16 mouse cellular contexts compared by ENCODE assay signal in genomic region chr12:112917906-112918305, GRCm38 (mm10). TPM values are rescaled to one million over a fixed set of nuclear protein-coding genes. Genes with fewer than 3 reads are reported as not detected.
A peak's percentile ranks its signal among the peaks of the same experiment; 100 is the strongest.
DNase-seq lines count a peak whose midpoint lies in the region; ATAC-seq and TF ChIP-seq lines count a peak whose summit lies in the region.
"Had no signal": no experiment of that assay in that cellular context is flagged by ENCODE, and none has a peak within 500 bp of the region (broad histone marks: within the 10 kb centered on the region; RNA-seq: fewer than 3 reads in every experiment).

No protein-coding gene starts in this region.

- peaks cover 88% of the 10 kb centered on the region for H3K27me3 ChIP-seq in heart, embryonic 10.5 days (ENCODE audit: insufficient read depth, poor library complexity, severe bottlenecking)
- H3K27me3 ChIP-seq: neural tube, embryonic 13.5 days; stomach, embryonic 15.5 days had no signal

- H3K9me3 ChIP-seq in heart, embryonic 10.5 days, result 0 out of 2 replicates have a peak, but pooled peaks cover 2% of the 10 kb centered on the region
- H3K9me3 ChIP-seq: neural tube, embryonic 13.5 days; stomach, embryonic 15.5 days had no signal

- DNase-seq in heart, adult 11 months, result peak; percentile 98
- no peak for DNase-seq in heart, embryonic 10.5 days (ENCODE audit: low spot score)
- no peak for DNase-seq in layer of hippocampus, adult 2 months (ENCODE audit: low spot score in 2 of 2)
- DNase-seq in layer of hippocampus, adult 11-12 months (ENCODE audit: low spot score), result no peak
- DNase-seq in adipocyte (ENCODE audit: low spot score), result no peak
- no peak for DNase-seq in adrenal gland, postnatal 25 days
- DNase-seq: cerebellum, adult 9-11 months; liver; thymus, postnatal 36 days had no signal

- WGBS in heart, embryonic 10.5 days, result 45% methylated on average over 8 of the region's 8 CpGs

- peak; percentile 27 for ATAC-seq in common myeloid progenitor, adult 5-6 weeks (replicated peaks; ENCODE audit: low read depth, poor library complexity, severe bottlenecking)
- peak; percentile 8 to 15; a peak in 2 of 4 replicates for ATAC-seq in hematopoietic stem cell, adult 5-6 weeks (replicated peaks in 1 of 2; ENCODE audit: insufficient read depth in 1 of 2, low FRiP score in 2 of 2, low TSS enrichment in 1 of 2, low read depth in 1 of 2, poor library complexity in 2 of 2, severe bottlenecking in 2 of 2)
- ATAC-seq: inflammation-experienced regulatory T-cells, adult 6 months had no signal

- peaks cover 27% of the 10 kb centered on the region for H3K36me3 ChIP-seq in heart, embryonic 10.5 days
- H3K36me3 ChIP-seq: stomach, embryonic 15.5 days had no signal

- H3K4me1 ChIP-seq in heart, embryonic 10.5 days, result peaks cover 59% of the 10 kb centered on the region
- H3K4me1 ChIP-seq: stomach, embryonic 15.5 days had no signal

- no peak overlapping the region for H3K27ac ChIP-seq in heart, embryonic 10.5 days
- peak overlapping the region; percentile 55; the same call in 1 of the 2 replicates for H3K27ac ChIP-seq in layer of hippocampus, adult 2 months
- H3K27ac ChIP-seq: macrophage; neural tube, embryonic 13.5 days; stomach, embryonic 15.5 days had no signal

- no peak for TF ChIP-seq CTCF in layer of hippocampus, adult 2 months (conservative IDR thresholded peaks at IDR 0.05)

- H3K4me3 ChIP-seq in heart, embryonic 10.5 days, result no peak overlapping the region
- H3K4me3 ChIP-seq in layer of hippocampus, adult 2 months, result no peak overlapping the region
- H3K4me3 ChIP-seq: neural tube, embryonic 13.5 days; stomach, embryonic 15.5 days had no signal

RNA-seq across cellular contexts. Expression of gene Jag2, which starts 11.7 kb away (rescaled TPM):
- 2.0 and 3.6 TPM in 2 replicates for polyA plus RNA-seq in heart, embryonic 10.5 days (2016; fragmentation: Nextera tagmentation; extraction: Ambion mirVana)
- 10 to 100 TPM; 44.1 to 52.1 TPM for total RNA-seq in layer of hippocampus, adult 2 months (2021)
- 1.5 and 6.3 TPM in 2 replicates for total RNA-seq in common myeloid progenitor, adult 5-6 weeks (2017)
- 17.8 and 28.7 TPM in 2 replicates for total RNA-seq in hematopoietic stem cell, adult 5-6 weeks (2017)
- total RNA-seq in adrenal gland, postnatal 25 days (2021), result 7.6 and 8.4 TPM in 2 replicates

RNA-seq across cellular contexts. Expression of gene Nudt14, which starts 24.0 kb away (rescaled TPM):
- 48.6 and 65.5 TPM in 2 replicates for polyA plus RNA-seq in heart, embryonic 10.5 days (2016; fragmentation: Nextera tagmentation; extraction: Ambion mirVana)
- 10 to 100 TPM in 1 of 2 experiments, 1 to 10 TPM in 1; 9.8 to 10.1 TPM for total RNA-seq in layer of hippocampus, adult 2 months (2021)
- 17.4 and 27.8 TPM in 2 replicates for total RNA-seq in common myeloid progenitor, adult 5-6 weeks (2017)
- total RNA-seq in hematopoietic stem cell, adult 5-6 weeks (2017), result 17.9 and 21.9 TPM in 2 replicates
- 26.6 and 40.7 TPM in 2 replicates for total RNA-seq in adrenal gland, postnatal 25 days (2021)

RNA-seq across cellular contexts. Expression of gene Gpr132, which starts 49.9 kb away (rescaled TPM):
- polyA plus RNA-seq in heart, embryonic 10.5 days (2016; fragmentation: Nextera tagmentation; extraction: Ambion mirVana), result 0.11 TPM in 1 of 2 replicates, not detected in the other
- total RNA-seq in layer of hippocampus, adult 2 months (2021), result not detected
- total RNA-seq in common myeloid progenitor, adult 5-6 weeks (2017), result 5.4 and 9.3 TPM in 2 replicates
- total RNA-seq in hematopoietic stem cell, adult 5-6 weeks (2017), result 14.8 and 15.9 TPM in 2 replicates
- total RNA-seq in adrenal gland, postnatal 25 days (2021), result 0.12 TPM in 1 of 2 replicates, not detected in the other
- total RNA-seq: layer of hippocampus, adult 18-20 months had no signal
- polyA plus RNA-seq: neural tube, embryonic 13.5 days had no signal

RNA-seq across cellular contexts. Expression of gene Btbd6, which starts 58.4 kb away (rescaled TPM):
- polyA plus RNA-seq in heart, embryonic 10.5 days (2016; fragmentation: Nextera tagmentation; extraction: Ambion mirVana), result 22.3 and 23.6 TPM in 2 replicates
- 10 to 100 TPM; 55.8 to 55.9 TPM for total RNA-seq in layer of hippocampus, adult 2 months (2021)
- 3.2 and 7.4 TPM in 2 replicates for total RNA-seq in common myeloid progenitor, adult 5-6 weeks (2017)
- 6.0 and 7.8 TPM in 2 replicates for total RNA-seq in hematopoietic stem cell, adult 5-6 weeks (2017)
- 21.7 and 26.8 TPM in 2 replicates for total RNA-seq in adrenal gland, postnatal 25 days (2021)
